Mouse (Mus musculus) brain, embryonic 18.5 days (tissue): Measurements from ENCODE around the gene Gm10188.

ENCODE experiments used
- DNase-seq: peaks from one replicate; pipeline ENCODE4 v3.0.0-alpha.2; 2012; ENCODE audit warnings: low read depth, low spot score

Gene Gm10188

DNA sequence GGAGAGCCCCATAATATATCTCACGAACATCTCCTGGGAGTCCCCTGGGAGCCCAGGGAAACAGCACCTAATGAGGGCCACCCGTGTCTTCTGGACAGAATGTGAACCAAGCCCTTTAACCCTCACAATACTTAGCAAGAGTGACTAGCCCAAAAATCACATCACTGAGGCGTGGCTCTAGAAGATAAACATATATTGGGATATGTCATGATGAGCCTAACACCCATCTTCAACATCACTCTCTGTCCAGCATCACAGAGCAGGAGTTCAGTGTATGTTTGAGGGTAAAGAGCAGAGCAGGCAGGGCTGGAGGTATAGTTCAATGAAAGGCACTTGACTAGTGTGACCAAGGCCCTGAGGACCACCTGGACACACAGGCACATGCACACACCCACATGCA lies at the start of gene Gm10188:
TSS of gene Gm10188 (minus strand) at position 101 of the 400 bp plus-strand sequence.
- DNase-seq, result no peak

DNA sequence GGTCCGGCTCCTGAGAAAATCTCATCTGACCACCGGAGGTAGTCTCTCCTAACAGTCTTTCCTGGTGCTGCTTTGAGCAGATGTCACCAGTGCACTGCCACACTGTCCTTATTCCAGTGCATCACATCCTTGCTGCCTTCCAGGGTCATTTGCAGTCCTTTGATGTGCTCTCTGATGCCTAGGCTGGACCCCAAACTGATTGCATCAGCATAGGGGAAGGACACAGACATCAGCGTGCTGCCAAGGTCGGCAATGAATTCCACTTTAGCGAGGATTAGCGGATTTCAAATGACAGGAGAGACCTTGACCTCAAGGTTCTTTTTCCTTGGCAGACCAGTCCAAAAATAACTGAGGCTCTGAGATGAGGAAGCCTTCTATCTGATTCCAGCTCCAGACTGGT lies 47.6 kb upstream of the Gm10188 start:
- DNase-seq, result no peak

DNA sequence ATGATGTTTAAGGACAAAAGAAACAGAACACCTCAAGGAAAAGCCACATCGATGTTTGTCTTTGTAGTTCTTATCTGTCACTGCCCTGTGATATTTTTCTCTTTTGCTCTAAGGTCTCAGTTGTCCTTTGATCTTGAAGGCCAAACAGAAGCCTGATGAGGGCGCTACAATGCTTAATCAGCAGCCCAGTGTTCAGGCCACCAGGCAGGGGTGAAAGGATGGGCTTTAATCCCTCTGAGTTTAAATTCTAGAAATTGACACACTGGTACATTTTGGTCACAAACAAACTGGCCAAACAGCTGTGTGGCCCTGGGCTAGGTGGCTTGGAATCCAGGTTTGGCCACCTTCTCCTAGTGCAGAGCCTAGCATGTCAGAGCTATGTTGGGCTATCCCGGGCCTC lies 47.1 kb upstream of the Gm10188 start:
- no peak for DNase-seq

DNA sequence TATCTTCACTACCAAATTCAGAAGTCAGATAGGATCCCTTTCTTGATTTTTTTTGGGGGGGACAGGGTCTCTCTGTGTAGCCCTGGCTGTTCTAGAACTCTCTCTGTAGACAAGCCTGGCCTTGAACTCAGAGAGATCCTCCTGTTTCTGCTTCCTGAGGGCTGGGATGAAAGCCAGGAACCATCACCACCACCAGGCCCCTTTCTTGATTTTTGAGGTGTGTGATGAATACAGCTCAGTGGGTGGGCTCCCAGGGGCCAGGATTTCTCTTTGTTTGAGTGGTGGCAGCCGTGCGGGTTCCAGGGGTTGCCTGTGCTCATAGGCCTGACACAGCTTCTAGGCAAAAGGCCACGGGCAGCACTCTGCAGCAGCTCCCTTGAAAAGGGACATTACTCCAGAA lies 41.7 kb upstream of the Gm10188 start:
- no peak for DNase-seq

DNA sequence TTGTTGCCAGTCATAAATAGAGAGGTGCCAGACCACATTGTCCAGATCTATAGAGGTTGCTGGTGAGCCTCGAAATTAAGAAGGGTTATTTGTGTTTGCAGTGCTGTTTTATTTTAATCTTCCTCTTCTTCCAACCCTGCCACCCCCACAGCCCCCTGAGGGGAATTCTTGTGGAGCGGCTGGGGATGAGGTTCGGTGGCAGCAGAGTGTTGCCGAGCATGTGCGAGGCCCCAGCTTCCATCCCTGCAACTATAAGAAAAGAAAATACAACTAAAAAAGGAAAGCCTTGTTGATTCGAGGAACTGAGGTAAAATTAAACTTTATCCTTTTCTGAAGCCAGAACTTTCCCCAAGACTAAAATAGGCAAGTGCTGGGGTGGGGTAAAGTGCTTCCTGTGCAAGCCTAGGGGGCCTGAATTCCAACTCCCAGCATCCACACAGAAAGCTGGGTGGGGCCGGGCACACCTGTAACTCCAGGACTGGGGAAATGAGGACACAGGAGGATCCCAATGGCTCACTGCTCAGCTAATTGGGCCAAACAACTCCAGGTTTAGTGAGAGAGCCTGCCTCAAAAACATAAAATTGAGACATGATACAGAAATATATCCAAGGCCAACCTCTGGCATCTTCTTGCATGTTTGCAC lies 39.0 kb upstream of the Gm10188 start:
- DNase-seq, result no peak

DNA sequence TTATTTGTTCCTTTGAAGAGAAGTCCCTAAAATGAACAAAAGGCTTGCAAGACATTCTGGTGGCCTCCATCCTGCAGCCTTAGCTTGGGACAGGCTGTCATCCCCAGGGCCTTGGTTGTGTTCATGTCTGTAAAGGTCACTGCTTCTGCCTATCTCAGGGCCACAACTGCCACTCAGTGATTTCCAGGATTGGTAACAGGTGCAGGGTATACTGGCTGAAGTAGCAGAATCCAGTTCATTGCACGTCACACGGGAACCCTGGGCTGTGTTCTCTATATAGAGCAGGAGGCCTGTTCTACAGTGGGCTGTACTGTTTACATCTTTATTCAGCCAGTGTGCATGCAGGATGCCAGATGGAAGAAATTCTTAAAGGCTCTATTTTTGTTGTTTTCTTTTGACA lies 38.4 kb upstream of the Gm10188 start:
- no peak for DNase-seq

DNA sequence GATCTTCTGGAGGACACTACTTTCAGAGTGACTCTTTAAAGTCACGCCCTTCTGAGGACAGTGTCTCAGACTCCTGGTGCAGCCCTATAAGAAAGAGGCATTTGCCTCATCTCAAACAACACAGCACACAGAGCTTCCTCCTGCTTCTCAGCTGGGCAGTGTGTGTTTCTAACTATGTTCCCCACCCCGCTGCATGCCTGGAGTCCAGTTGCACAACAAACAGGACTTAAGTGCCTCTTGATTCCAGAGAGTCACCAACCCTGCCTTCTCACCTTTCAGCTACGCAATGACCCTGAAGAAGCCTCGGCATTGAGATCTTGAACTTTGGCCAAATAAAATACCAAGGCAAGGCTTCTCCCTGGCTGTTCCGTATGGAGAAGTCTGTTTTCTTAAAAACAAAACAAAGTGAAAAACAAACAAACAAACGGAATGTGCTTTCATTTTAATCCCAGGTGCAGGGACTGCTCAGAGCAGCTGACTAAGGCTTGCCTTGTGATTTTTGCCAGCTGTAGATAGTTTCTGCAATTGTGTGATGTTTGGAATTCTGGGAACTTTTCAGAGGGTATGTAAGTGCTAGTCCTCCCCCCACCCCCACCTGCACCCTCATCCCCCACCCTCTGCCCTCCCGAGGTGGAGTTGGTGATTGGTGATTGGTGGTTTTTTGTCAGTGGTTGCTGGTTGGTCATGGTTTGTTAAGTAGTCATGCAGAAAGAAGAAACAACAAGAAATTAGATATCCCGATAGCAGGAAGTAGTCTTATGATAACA lies 37.4 kb upstream of the Gm10188 start:
- no peak for DNase-seq

DNA sequence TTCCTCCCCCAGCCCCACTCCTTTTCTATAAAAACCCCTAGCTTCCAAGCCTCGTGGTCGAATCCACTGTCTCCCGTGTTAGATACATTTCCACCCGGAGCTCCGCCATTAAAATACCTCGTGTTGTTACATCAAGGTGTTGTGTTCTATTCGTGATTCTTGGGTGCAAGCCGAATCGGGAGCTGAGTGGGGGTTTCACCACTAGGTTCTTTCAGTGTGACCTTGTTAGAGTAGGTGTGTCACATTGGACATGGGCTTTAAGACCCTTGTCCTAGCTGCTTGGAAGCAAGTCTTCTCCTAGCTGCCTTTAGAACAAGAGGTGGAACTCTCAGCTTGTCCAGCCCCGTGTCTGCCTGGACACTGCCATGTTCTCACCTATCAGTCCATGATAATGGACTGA lies 36.4 kb upstream of the Gm10188 start:
- DNase-seq, result no peak

DNA sequence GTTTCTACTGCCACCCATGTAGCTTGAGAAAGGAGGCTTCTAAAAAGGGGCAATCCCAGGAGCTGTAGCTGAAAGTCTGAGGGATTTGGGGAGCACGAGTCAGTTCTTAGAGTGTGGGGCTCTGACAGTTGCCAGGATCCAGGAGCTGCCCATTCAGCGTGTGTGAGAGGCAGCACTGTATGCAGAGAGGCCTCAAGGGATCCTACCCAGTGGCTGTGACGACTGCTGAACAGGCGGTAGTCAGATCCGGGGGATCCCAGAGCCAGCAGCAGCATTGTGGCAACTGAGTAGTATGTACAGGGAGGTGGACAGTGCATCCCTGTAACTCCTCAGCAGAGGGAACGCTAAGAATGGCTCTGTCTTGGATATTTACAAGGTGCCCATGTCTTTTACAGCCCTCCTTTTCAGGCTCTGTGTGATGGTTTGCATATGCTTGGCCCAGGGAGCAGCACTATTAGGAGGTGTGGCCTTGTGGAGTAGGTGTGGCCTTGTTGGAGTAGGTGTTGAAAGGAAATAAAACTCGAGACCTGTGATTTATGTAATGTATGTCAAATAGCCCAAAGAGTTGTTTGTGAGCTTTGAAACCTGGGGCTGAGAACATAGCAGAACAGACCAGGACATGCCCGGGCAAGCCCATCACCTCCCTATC lies 35.8 kb upstream of the Gm10188 start:
- no peak for DNase-seq

DNA sequence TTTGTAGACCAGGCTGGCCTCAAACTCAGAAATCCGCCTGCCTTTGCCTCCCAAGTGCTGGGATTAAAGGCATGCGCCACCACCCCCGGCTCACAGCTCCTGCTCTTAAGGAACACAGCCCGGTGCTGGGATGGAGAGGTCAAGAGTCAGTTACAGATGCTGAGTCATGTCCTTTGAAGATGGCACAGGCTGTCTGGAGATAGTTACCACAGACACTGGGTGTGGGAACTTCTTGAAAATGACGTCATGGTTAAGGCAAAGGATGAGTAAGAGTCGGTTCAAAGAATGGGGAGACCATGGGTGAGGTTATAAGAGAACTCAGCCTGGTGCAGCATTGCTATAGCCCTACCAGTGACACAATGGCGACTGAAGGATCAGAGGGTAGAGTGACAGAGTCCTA lies 35.0 kb upstream of the Gm10188 start:
- DNase-seq, result no peak

DNA sequence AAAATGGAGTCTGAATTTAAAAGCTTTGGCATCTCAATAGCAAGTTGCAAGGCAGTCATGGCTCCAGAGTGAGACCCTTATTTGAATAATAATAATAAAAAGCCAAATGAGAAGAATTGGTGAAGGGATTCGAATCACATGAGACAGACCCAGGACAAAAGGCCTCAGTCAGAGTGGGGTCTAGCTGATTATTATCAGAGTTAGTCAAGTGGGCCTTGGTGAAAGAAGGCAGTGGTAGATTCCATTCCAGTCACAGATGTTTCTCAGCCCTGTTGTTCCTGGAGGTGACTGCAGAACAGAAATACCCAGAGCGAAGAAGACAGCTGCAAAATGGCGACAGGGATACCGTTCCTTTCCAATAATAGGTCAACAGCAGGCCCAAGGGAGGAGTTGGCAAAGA lies 34.1 kb upstream of the Gm10188 start:
- no peak for DNase-seq

DNA sequence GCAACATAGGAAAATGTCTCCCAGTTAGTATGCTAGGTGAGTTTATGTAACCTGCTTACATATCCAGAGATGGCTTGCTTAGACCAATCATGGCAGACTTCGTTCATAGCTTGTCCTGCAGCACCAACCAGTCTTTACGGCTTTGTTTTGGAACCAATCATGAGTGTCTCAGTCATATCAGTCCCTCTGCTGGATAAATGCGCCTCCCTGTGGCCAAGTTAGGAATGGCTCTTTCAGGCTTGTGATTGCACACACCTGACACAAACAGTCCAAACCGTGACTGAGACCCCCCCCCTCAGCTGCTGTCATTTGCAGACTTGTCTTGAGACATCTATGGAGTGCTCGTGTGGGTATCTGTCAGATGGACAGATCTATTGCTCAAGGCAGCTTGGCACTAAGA lies 31.5 kb upstream of the Gm10188 start:
- no peak for DNase-seq

DNA sequence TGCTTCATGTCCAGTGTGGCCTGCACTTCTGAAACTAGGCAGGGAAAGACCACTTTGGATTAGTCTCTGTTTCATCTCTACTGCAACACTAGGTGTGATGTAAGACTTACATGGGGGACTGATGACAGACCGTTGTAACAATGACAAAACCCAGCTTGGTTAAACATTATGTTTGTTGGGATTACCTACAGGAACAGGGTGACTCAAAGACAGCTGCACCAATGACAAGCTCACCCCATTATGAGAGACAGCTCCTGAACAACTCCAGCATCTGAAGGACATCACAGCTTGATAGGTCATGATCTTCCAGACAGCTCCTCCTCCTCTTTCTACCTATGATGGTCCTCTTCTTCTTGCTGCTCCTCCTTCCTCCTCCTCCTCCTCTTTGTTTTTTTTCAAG lies 30.8 kb upstream of the Gm10188 start:
- DNase-seq, result no peak

DNA sequence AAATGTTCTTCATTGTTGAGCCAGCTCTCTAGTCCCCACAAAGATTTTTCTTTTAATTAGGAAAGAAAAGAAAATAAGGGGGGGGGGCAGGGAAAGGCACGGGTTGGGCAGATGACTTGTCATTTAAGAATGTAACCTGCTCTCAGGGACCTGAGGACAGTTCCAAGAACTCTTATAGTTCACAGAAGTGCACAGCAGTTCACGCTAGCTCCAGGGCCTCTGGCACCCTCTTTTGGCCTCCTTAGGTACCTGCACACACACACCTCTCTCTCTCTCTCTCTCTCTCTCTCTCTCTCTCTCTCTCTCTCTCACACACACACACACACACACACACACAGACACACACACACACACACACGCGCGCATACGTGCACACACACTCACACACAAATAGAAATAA lies 24.9 kb upstream of the Gm10188 start:
- DNase-seq, result no peak

DNA sequence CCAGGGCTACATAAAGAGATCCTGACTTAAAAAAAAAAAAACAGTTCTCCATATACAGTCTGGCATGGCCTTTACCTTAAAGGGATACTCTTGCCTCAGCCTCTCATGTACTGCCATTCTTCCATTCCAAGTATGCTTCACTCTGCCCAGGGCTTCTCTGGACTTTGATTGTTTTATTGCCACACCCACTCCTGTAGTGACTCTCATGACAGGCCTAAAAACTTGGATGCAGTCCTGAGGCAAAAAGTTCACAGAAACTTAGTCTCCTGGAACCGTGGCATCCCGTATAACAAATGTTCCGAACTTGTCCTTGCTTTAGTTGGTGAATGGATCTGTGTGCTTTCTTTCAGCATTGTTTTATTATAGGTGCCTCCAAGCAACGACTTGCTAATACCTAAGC lies 17.1 kb upstream of the Gm10188 start:
- DNase-seq, result no peak

DNA sequence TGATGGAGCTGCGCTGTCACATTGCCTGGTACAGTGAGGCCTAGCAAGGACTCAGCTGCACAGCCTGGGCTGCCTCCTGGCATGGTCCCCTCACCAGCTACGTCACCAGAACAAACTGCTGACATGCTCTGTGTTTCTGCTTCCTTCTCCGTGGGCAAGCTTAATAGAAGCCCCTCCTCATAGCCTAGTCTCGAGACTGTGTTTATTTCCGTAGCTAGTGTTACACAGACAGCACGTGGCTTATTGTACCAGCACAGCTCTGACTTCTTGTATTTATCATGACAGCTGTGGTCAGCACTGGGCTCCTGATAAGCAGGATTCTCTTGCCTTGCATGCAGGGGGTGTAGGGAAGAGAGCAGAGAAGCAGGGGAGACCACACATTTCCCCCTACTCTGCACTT lies 16.6 kb upstream of the Gm10188 start:
- no peak for DNase-seq

DNA sequence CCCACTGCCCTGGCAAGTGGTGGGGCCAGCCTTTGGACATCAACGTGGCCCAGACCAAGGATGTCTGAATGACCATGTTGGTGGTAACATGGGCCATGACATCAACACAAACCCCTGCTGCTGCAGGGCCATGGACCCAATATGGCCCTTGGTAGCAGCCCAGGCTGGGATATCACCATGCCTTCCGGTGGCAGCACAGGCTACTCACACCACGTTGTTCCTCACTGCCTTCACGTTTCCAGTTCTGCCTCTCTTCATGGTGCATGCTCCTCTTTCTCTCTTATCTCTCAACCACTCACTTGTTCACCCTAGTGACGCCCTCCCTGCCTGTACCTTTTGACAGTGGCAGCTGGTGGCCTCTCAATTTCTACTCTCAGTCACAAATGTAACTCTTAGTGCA lies 15.4 kb upstream of the Gm10188 start:
- DNase-seq, result no peak

DNA sequence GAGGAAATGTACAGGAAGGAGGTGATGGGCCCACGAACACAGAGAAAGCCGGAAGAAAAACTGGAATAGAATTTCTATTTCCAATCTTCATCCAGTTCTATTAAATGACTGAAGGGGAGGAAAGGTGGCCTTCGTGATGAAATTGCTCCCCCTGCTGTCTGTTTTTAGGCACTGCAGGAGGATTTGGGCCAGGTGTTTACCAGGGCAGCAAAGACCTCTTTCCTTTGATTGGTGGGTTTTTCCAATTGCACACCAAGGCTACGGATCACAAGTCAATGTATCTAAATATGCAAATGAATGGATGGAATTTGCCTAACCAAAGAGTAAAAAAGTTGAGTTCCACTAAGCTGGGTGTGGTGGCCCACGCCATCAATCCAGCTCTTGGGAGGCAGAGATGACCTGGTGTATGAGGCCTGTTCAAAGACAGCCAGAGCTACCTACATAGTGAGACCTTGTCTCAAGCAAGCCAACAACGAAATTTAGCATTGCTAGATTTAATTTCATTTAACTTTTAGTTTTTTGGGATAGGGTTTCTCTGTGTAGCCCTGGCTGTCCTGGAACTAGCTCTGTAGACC lies 8.1 kb upstream of the Gm10188 start:
- DNase-seq, result no peak

DNA sequence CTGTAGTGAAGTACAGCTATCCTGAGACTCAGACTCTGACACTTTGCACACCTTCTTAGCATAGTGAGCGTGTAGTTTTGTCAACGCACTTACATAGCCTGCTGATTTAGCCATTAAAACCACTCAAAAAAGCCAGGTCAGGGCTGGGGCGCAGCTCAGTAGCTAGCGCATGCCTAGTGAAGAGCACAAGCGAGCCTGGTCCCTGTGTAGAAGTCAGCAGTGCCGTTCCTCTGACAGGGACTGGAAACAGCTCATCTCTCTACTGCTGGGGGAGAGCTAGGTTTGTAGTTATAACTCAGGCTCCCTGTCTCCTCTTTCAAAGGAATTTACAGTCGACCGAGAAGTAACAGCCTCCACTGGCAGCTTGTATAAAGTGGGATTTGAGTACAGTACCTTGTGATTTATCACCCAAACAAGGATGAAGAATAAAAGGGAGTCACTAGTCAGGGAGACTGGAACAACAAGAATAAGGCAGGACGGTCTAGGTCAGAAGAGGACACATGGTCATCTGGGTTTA lies 5.2 kb upstream of the Gm10188 start:
- DNase-seq, result no peak

DNA sequence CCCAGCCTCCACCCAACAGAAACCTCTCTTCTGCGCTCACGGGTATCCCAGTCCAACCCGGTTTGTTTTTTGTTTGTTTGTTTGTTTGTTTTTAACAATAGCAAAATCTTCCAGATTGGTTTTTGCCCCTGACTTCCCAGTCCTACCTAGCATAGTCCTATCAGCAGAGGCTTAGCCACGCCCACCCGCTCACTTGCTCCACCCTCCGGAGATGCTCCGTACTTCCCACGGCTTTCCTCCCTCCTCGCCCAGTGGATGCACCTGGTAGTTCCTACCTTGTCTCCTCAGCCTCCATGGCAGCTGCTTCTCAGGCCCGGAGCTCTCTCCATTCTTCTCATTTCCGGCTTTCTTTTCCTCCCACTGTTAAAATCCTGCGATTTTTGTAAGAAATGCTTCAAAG lies 4.0 kb upstream of the Gm10188 start:
- no peak for DNase-seq

DNA sequence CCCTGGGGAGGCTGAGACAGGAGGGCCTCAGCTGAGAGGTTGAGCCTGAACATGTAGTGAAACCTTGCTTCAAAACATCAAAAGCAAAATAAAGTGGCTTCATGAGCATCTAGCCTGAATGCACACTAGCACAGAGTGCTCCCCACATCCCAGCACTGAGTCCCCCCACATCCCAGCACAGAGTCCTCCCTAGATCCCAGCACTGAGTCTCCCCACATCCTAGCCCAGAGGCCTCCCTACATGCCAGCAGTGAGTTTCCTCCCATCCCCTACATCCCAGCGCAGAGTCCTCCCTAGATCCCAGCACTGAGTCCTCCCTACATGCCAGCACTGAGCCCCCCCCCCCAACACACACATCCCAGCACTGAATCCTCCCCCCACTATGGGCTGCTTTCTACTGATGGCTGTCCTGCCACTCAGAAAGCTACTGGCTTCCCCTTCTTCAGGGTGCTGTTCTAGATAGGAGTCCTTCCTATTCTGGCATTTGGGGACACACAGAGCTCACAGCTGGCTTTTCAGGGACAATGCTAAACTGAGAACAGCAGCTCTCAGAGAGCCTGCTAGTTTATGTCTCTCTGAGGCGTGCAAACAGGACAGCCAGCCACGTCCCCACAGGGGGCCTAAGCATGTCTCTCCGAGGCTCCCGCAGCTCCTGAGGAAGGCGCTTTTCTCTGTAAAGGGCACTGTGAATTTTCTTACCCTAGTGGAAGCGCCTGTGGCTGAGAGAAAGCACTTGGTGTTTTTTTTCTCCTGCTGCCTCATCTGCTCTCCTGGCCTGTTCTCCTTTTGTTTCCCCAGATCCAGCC lies 2.1 kb upstream of the Gm10188 start:
- no peak for DNase-seq
